Mouse (Mus musculus): Measurements from ENCODE around the gene Spg7. TPM values are rescaled to one million over a fixed set of nuclear protein-coding genes. Genes with fewer than 3 reads are reported as not detected.
"Not testable (repeated sequence)": the region's sequence is repeated elsewhere in the genome, so short reads cannot be mapped to it uniquely, and the experiment has no call there.

Spg7 gene
- polyA plus RNA-seq, 1 experiment from 2014 or later = 43.0 TPM

DNA sequence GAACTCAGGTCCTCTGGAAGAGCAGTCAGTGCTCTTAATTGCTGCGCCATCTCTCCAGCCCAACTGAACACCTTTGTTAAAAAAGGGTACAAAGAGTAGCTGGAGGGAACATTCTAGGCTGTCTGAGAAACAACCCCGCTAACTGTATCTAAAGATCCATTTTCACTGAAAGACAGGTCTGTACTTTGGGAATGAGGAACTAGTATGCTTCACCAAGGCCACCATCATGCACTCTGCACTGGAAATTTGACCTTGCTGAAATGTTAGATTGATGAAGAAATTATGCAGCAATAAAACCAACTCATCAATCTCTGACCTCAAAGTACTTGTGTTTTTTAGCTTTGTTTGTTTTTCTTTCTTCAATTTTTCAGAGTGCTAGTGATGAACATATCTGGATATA is 38.5 kb upstream of the Spg7 start:
- Histone ChIP-seq H3K36me3 (ENCODE audit: control insufficient read depth, insufficient read depth, low read length) (no peaks in the 10 kb centered on the region), H3K4me3 (replicated peaks; ENCODE audit: low read length) (no peak overlapping the region), H3K9me3 (replicated peaks; ENCODE audit: control insufficient read depth, low read length) (no peaks in the 10 kb centered on the region), H3K27ac (ENCODE audit: low read length) (no peak overlapping the region), H3K4me1 (ENCODE audit: control insufficient read depth, insufficient read depth, low read length) (peaks cover 21% of the 10 kb centered on the region), H3K9ac (ENCODE audit: low read length) (no peak overlapping the region), H3K4me2 (ENCODE audit: low read depth, low read length) (no peak overlapping the region), H3K27me3 (ENCODE audit: control insufficient read depth, insufficient read depth, low read length) (no peaks in the 10 kb centered on the region)
- ATAC-seq (ENCODE audit: insufficient read depth, low FRiP score) = no peak
- 95% methylated on average over 2 of the region's 2 CpGs for WGBS

DNA sequence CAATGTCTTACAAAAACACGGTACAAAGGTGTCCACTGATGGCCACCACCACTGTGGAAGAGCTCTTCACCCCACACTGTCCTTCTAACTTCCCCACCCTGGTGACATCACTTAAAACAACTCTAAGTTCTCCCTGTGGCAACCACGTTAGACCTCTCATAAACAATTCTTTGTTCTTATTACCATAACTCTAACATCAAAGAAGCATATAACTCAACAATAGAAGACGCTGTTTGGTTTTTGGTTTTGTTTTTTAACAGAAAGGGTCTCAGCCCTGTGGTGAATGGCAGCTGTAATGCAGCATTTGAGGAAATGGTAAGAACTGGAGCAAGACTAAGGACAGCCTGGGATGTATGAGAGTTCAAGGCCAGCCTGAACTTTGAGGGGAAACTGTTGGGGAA is 36.8 kb upstream of the Spg7 start:
- no peaks in the 10 kb centered on the region for H3K36me3 ChIP-seq (ENCODE audit: control insufficient read depth, insufficient read depth, low read length)
- no peak overlapping the region for H3K9ac ChIP-seq (ENCODE audit: low read length)
- no peaks in the 10 kb centered on the region for H3K27me3 ChIP-seq (ENCODE audit: control insufficient read depth, insufficient read depth, low read length)
- no peaks in the 10 kb centered on the region for H3K9me3 ChIP-seq (replicated peaks; ENCODE audit: control insufficient read depth, low read length)
- WGBS = 76% methylated on average over 3 of the region's 3 CpGs
- no peak overlapping the region for H3K27ac ChIP-seq (ENCODE audit: low read length)
- no peak overlapping the region for H3K4me3 ChIP-seq (replicated peaks; ENCODE audit: low read length)
- no peak for ATAC-seq (ENCODE audit: insufficient read depth, low FRiP score)
- H3K4me1 ChIP-seq (ENCODE audit: control insufficient read depth, insufficient read depth, low read length) = peaks cover 15% of the 10 kb centered on the region
- no peak overlapping the region for H3K4me2 ChIP-seq (ENCODE audit: low read depth, low read length)

DNA sequence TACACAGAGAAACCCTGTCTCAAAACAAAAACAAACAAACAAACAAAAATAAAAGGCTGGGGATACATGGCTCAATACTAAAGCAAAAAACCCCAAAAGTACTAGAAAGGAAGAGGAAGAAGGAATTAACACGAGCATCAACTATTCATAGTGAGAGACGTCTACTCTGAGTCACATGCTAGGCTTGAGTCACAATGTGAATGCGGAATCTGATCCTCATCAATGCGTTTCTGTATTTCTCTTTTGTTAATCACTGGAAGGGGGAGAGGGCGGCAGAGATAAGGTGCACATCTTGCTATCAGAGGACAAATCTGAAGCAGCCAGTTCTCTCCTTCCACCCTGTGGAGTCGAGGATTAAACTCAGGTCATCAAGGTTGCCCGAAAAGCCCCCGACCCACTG is 35.0 kb upstream of the Spg7 start:
- no peak for ATAC-seq (ENCODE audit: insufficient read depth, low FRiP score)
- Histone ChIP-seq H3K4me3 (replicated peaks; ENCODE audit: low read length) (no peak overlapping the region), H3K4me1 (ENCODE audit: control insufficient read depth, insufficient read depth, low read length) (0 out of 2 replicates have a peak, but pooled peaks cover 6% of the 10 kb centered on the region), H3K9ac (ENCODE audit: low read length) (no peak overlapping the region), H3K36me3 (ENCODE audit: control insufficient read depth, insufficient read depth, low read length) (no peaks in the 10 kb centered on the region), H3K27ac (ENCODE audit: low read length) (no peak overlapping the region), H3K9me3 (replicated peaks; ENCODE audit: control insufficient read depth, low read length) (no peaks in the 10 kb centered on the region), H3K27me3 (ENCODE audit: control insufficient read depth, insufficient read depth, low read length) (no peaks in the 10 kb centered on the region), H3K4me2 (ENCODE audit: low read depth, low read length) (no peak overlapping the region)
- WGBS = 86% methylated on average over 8 of the region's 8 CpGs

DNA sequence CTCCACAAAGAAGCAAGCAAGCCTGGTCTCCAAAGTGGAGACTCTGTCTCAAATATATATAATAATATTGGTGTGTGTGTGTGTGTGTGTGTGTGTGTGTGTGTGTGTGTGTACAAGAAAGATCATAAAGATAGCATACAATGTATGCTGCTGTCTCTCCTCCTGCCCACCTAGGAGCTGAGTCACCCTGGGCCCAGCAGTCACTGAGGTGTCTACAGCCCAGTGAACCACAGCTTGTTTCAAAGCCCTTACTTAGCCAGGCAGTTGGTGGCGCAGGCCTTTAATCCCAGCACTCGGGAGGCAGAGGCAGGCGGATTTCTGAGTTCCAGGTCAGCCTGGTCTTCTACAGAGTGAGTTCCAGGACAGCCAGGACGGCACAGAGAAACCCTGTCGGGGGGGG is 32.7 kb upstream of the Spg7 start:
- not testable (repeated sequence) for H3K9me3 ChIP-seq (replicated peaks; ENCODE audit: control insufficient read depth, low read length); H3K36me3 ChIP-seq (ENCODE audit: control insufficient read depth, insufficient read depth, low read length); H3K27ac ChIP-seq (ENCODE audit: low read length); ATAC-seq (ENCODE audit: insufficient read depth, low FRiP score); H3K27me3 ChIP-seq (ENCODE audit: control insufficient read depth, insufficient read depth, low read length); H3K4me2 ChIP-seq (ENCODE audit: low read depth, low read length); H3K4me3 ChIP-seq (replicated peaks; ENCODE audit: low read length); H3K9ac ChIP-seq (ENCODE audit: low read length)
- WGBS = 77% methylated on average over 5 of the region's 5 CpGs
- peaks cover 11% of the 10 kb centered on the region; the same call in 1 of the 2 replicates for H3K4me1 ChIP-seq (ENCODE audit: control insufficient read depth, insufficient read depth, low read length)

DNA sequence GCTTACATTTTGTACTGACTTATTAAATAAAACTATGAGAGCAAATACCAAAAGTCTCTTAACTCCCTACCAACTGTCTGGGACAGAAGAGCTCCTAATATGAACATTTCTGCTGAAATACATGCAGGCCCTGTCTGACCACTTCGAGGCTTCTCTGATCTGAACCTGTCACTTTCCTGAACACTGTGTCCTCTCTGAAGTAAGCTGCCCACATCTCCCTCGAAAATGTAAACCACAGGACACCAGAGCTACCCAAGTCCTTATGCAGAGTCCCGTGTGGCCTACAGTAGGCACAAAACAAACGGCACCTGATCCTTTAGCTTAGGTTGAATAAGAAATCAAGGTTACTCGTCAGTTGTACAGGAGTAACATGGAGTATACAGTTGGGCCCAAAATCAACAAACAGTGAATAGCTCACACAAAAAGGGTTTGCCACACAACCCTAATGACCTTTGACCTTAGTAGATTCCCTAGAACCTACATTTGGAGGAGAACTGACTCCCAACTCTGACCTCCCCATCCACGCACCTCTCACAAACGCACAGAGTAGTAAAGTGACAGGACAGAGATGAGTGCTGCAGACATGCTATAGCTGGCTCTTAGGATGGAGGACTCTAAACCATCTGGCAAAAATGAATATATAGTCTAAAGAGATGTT is 31.3 kb upstream of the Spg7 start:
- Histone ChIP-seq H3K27me3 (ENCODE audit: control insufficient read depth, insufficient read depth, low read length) (no peaks in the 10 kb centered on the region), H3K4me1 (ENCODE audit: control insufficient read depth, insufficient read depth, low read length) (peaks cover 21% of the 10 kb centered on the region), H3K4me2 (ENCODE audit: low read depth, low read length) (no peak overlapping the region), H3K36me3 (ENCODE audit: control insufficient read depth, insufficient read depth, low read length) (no peaks in the 10 kb centered on the region), H3K9ac (ENCODE audit: low read length) (no peak overlapping the region), H3K4me3 (replicated peaks; ENCODE audit: low read length) (no peak overlapping the region), H3K9me3 (replicated peaks; ENCODE audit: control insufficient read depth, low read length) (no peaks in the 10 kb centered on the region), H3K27ac (ENCODE audit: low read length) (no peak overlapping the region)
- no peak for ATAC-seq (ENCODE audit: insufficient read depth, low FRiP score)
- WGBS = 74% methylated on average over 7 of the region's 7 CpGs

DNA sequence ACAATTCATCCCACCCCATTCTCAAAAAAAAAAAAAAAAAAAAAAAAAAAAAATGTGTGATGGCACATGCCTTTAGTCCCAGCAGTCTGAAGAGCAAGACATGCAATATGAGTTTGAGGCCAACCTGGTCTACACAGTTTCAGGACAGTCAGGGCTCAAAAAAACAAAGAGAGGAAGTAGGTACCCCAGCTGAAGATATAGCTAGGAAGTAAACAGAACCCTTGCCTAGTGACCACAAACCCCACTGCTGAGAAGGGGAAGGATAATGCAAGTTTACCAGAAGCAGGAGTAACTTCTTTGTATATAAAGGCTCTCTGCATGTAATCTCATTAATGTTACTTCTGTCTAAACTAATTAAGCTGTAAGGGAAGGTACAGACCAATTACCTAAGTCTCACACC is 30.0 kb upstream of the Spg7 start:
- Histone ChIP-seq H3K27me3 (ENCODE audit: control insufficient read depth, insufficient read depth, low read length) (no peaks in the 10 kb centered on the region), H3K4me1 (ENCODE audit: control insufficient read depth, insufficient read depth, low read length) (peaks cover 32% of the 10 kb centered on the region), H3K9me3 (replicated peaks; ENCODE audit: control insufficient read depth, low read length) (no peaks in the 10 kb centered on the region), H3K9ac (ENCODE audit: low read length) (no peak overlapping the region), H3K4me3 (replicated peaks; ENCODE audit: low read length) (no peak overlapping the region), H3K36me3 (ENCODE audit: control insufficient read depth, insufficient read depth, low read length) (no peaks in the 10 kb centered on the region), H3K27ac (ENCODE audit: low read length) (no peak overlapping the region), H3K4me2 (ENCODE audit: low read depth, low read length) (no peak overlapping the region)
- no peak for ATAC-seq (ENCODE audit: insufficient read depth, low FRiP score)

DNA sequence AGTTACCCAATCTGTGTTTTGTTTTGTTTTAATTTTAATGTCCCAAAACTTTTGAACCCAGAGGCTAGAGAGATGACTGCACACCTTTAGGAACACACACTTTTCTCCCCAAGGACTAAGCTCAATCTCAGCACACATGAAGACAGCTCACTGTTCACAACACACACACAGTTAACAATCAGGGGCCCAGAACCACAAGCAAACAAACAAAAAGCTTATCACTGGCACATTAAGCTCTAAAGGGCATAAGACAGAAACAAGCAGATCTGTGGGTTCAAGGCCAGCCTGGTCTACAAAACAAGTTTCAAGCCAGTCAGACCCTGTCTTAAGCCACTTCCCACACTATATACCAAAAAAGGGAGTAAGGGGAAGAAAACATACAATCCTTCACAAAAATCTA is 29.3 kb upstream of the Spg7 start:
- H3K27ac ChIP-seq (ENCODE audit: low read length) = peak overlapping the region; percentile 3; the same call in 1 of the 2 replicates
- H3K4me1 ChIP-seq (ENCODE audit: control insufficient read depth, insufficient read depth, low read length) = peaks cover 32% of the 10 kb centered on the region
- ATAC-seq (ENCODE audit: insufficient read depth, low FRiP score) = no peak
- no peak overlapping the region for H3K4me2 ChIP-seq (ENCODE audit: low read depth, low read length)
- no peak overlapping the region for H3K9ac ChIP-seq (ENCODE audit: low read length)
- no peaks in the 10 kb centered on the region for H3K9me3 ChIP-seq (replicated peaks; ENCODE audit: control insufficient read depth, low read length)
- no peak overlapping the region for H3K4me3 ChIP-seq (replicated peaks; ENCODE audit: low read length)
- no peaks in the 10 kb centered on the region for H3K27me3 ChIP-seq (ENCODE audit: control insufficient read depth, insufficient read depth, low read length)
- no peaks in the 10 kb centered on the region for H3K36me3 ChIP-seq (ENCODE audit: control insufficient read depth, insufficient read depth, low read length)

DNA sequence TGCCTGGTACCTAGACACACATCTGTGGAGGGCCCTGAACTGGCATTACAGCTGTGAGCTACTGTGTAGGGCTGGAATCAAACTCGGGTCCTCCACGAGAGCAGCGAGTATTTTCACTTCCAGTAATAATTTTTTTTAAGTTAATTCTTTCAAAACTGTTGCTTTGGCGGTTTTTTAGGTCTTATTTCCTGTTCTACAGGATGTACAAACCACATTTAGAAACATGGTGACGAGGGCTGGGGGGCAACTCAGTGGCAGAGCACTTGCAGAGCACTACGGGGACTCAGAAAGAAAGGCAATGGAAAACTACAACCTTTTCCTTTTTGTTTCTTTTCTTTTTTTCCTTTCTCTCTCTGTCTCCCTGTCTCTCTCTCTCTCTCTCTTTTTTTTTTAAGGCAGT is 28.6 kb upstream of the Spg7 start:
- H3K27me3 ChIP-seq (ENCODE audit: control insufficient read depth, insufficient read depth, low read length) = no peaks in the 10 kb centered on the region
- ATAC-seq (ENCODE audit: insufficient read depth, low FRiP score) = no peak
- H3K9ac ChIP-seq (ENCODE audit: low read length) = no peak overlapping the region
- H3K9me3 ChIP-seq (replicated peaks; ENCODE audit: control insufficient read depth, low read length) = no peaks in the 10 kb centered on the region
- H3K4me2 ChIP-seq (ENCODE audit: low read depth, low read length) = no peak overlapping the region
- WGBS = 69% methylated on average over 6 of the region's 6 CpGs
- no peak overlapping the region for H3K4me3 ChIP-seq (replicated peaks; ENCODE audit: low read length)
- no peak overlapping the region for H3K27ac ChIP-seq (ENCODE audit: low read length)
- no peaks in the 10 kb centered on the region for H3K36me3 ChIP-seq (ENCODE audit: control insufficient read depth, insufficient read depth, low read length)
- H3K4me1 ChIP-seq (ENCODE audit: control insufficient read depth, insufficient read depth, low read length) = peaks cover 33% of the 10 kb centered on the region

DNA sequence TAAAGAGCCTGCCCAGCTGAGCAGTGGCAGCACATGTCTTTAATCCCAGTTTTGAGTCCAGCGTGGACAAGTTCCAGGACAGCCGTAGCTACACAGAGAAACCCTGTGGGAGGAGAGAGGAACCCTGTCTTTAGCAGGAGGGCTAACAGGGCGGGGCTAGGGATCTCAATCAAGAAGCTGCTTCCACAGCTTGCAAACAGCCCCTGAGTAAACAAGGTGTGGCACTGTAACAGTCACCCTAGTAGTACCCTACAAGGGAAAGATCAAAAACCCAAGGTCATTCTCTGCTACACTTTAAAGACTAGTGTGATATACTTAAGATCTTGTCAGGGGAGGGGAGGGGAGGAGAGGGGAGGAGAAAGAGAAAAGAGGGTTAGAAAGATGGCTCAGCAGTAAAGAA is 25.8 kb upstream of the Spg7 start:
- H3K9ac ChIP-seq (ENCODE audit: low read length) = 0 out of 2 replicates have a peak overlapping the region, but pooled peaks have one; percentile 31
- peaks cover 49% of the 10 kb centered on the region for H3K4me1 ChIP-seq (ENCODE audit: control insufficient read depth, insufficient read depth, low read length)
- WGBS = 21% methylated on average over 3 of the region's 3 CpGs
- no peak overlapping the region for H3K4me3 ChIP-seq (replicated peaks; ENCODE audit: low read length)
- no peaks in the 10 kb centered on the region for H3K36me3 ChIP-seq (ENCODE audit: control insufficient read depth, insufficient read depth, low read length)
- H3K4me2 ChIP-seq (ENCODE audit: low read depth, low read length) = no peak overlapping the region
- ATAC-seq (ENCODE audit: insufficient read depth, low FRiP score) = peak; percentile 44; the same call in 1 of the 2 replicates
- H3K27ac ChIP-seq (ENCODE audit: low read length) = peak overlapping the region; percentile 55; the same call in 1 of the 2 replicates
- H3K9me3 ChIP-seq (replicated peaks; ENCODE audit: control insufficient read depth, low read length) = no peaks in the 10 kb centered on the region
- no peaks in the 10 kb centered on the region for H3K27me3 ChIP-seq (ENCODE audit: control insufficient read depth, insufficient read depth, low read length)
